Mouse (Mus musculus) left cerebral cortex, postnatal 25 days (tissue): ENCODE measurements at regions not wholly inside any gene's neighbourhood (a gene's known extent, or its start where the extent isn't known, plus 50 kb on each side); places are given as distances from the start of the nearest gene placed in this dataset.

Experiments
- DNase-seq, 2 experiments: peaks; one replicate each; pipeline ENCODE4 v3.0.0; 2022; ENCODE audit warnings: low spot score in 2 of 2, mixed read lengths in 1 of 2
- intact Hi-C: fragments of 180-260 bp; cut with DNase I; formaldehyde crosslinking; loops from one replicate; pipeline ENCODE4 v1.15.1; 2025

- DNase-seq = no peak
- intact Hi-C loops = no loop called here
These were observed 99.8 kb downstream of the Lrrn1 start for GRCm38 (mm10) chr6:107629376-107629775.

- intact Hi-C loops = no loop called here
- DNase-seq = peak in 1 of 2 experiments; percentile 39
These were observed 116.2 kb downstream of the Lrrn1 start for GRCm38 (mm10) chr6:107645751-107646150.

- DNase-seq = no peak
- intact Hi-C loops = no loop called here
These were observed 124.4 kb downstream of the Lrrn1 start for GRCm38 (mm10) chr6:107653840-107654523.

- intact Hi-C loops = no loop called here
- DNase-seq = peak in 1 of 2 experiments; percentile 68
These were observed 128.2 kb downstream of the Lrrn1 start for GRCm38 (mm10) chr6:107657805-107658204.

- intact Hi-C loops = no loop called here
- DNase-seq = no peak
These were observed 131.6 kb downstream of the Lrrn1 start for GRCm38 (mm10) chr6:107661009-107661764.

GRCm38 (mm10) chr6:107699298-107699697, 169.7 kb downstream of the Lrrn1 start:
- no peak for DNase-seq
- intact Hi-C loops = no loop called here

GRCm38 (mm10) chr6:107708185-107708584, 178.6 kb downstream of the Lrrn1 start:
- no peak for DNase-seq
- intact Hi-C loops = loop anchor here (10.0 kb wide), 1 partner anchor 883 kb away; no protein-coding TSS in a partner anchor

GRCm38 (mm10) chr6:107708608-107709007, 179.0 kb downstream of the Lrrn1 start:
- intact Hi-C loops = loop anchor here (10.0 kb wide), 1 partner anchor 884 kb away; no protein-coding TSS in a partner anchor
- no peak for DNase-seq

GRCm38 (mm10) chr6:107710360-107710759, 180.8 kb downstream of the Lrrn1 start:
- intact Hi-C loops = no loop called here
- DNase-seq = no peak

- no peak for DNase-seq
These were observed 181.9 kb downstream of the Lrrn1 start for GRCm38 (mm10) chr6:107711181-107712087.

GRCm38 (mm10) chr6:107713051-107713450, 183.5 kb downstream of the Lrrn1 start:
- intact Hi-C loops = no loop called here

More at GRCm38 (mm10) chr6:107711181-107712087, 181.9 kb downstream of the Lrrn1 start:
- intact Hi-C loops = no loop called here

GRCm38 (mm10) chr6:107717194-107717593, 187.6 kb downstream of the Lrrn1 start:
- intact Hi-C loops = no loop called here
- no peak for DNase-seq

More at GRCm38 (mm10) chr6:107713051-107713450, 183.5 kb downstream of the Lrrn1 start:
- DNase-seq = no peak

- intact Hi-C loops = loop anchor here (5.0 kb wide), 1 partner anchor 182 kb away; no protein-coding TSS in a partner anchor
These were observed 200.7 kb downstream of the Lrrn1 start for GRCm38 (mm10) chr6:107730294-107730693.

GRCm38 (mm10) chr6:107734773-107735172, 205.2 kb downstream of the Lrrn1 start:
- peak in 1 of 2 experiments; percentile 67 for DNase-seq
- intact Hi-C loops = loop anchor here (5.0 kb wide), 1 partner anchor 178 kb away; no protein-coding TSS in a partner anchor

More at GRCm38 (mm10) chr6:107730294-107730693, 200.7 kb downstream of the Lrrn1 start:
- no peak for DNase-seq

GRCm38 (mm10) chr6:107749111-107749736, 219.7 kb downstream of the Lrrn1 start:
- intact Hi-C loops = no loop called here
- DNase-seq = no peak

- intact Hi-C loops = no loop called here
- no peak for DNase-seq
These were observed 220.2 kb downstream of the Lrrn1 start for GRCm38 (mm10) chr6:107749794-107750193.

GRCm38 (mm10) chr6:107752156-107752555, 222.6 kb downstream of the Lrrn1 start:
- DNase-seq = no peak
- intact Hi-C loops = no loop called here

GRCm38 (mm10) chr6:107755158-107755557, 225.6 kb downstream of the Lrrn1 start:
- intact Hi-C loops = no loop called here
- DNase-seq = no peak

GRCm38 (mm10) chr6:107770834-107771470, 241.4 kb downstream of the Lrrn1 start:
- intact Hi-C loops = no loop called here
- DNase-seq = no peak
